Mouse (Mus musculus): Measurements from ENCODE around the gene Gm21094. TPM values are rescaled to one million over a fixed set of nuclear protein-coding genes. Genes with fewer than 3 reads are reported as not detected.
"Not testable (repeated sequence)": the region's sequence is repeated elsewhere in the genome, so short reads cannot be mapped to it uniquely, and the experiment has no call there.

Gene Gm21094
- not detected in 2 replicates for polyA plus RNA-seq (2015; fragmentation: Nextera tagmentation; extraction: Ambion mirVana)

DNA sequence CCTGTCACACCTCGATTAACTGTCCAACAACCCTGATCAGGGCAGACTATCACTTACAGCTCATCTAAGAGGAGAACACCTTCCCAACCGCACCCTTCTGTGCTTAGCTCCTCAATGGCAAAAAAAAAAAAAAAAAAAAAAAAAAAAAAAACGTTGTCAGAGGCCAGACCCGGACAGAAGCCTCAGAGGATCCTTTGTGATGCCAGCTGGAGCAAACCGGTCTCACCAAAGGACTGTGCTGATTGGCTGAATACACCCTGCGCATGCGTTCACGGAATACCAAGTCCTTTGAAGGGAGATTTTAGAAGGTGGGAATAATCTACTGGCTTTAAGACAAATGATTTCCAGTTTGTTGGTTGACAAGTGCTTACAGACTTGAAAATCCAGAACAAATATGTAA lies at the start of gene Gm21094:
Gene Gm21094, minus strand, starts transcription at position 101 of the 400 bp plus-strand sequence.
- H3K9ac ChIP-seq (replicated peaks); H3K4me3 ChIP-seq (replicated peaks); H3K27ac ChIP-seq (replicated peaks); H3K9me3 ChIP-seq (replicated peaks); H3K4me2 ChIP-seq; H3K36me3 ChIP-seq; H3K4me1 ChIP-seq; H3K27me3 ChIP-seq (replicated peaks); ATAC-seq (ENCODE audit: low FRiP score): not testable (repeated sequence)
- no CpG with 5 or more reads among the region's 8 CpGs for WGBS
